Mouse (Mus musculus) erythroblast, embryonic 14.5 days (primary cell): ENCODE data around the gene 1110032A03Rik.

ENCODE experiments used
- GATA1 ChIP-seq: IDR thresholded peaks from 2 replicates; pipeline ENCODE4 v1.6.1; 2012; ENCODE audit warnings: low read length, inconsistent platforms, mixed read lengths
- TAL1 ChIP-seq: IDR thresholded peaks from 3 replicates; pipeline ENCODE4 v1.6.1; 2012; ENCODE audit warnings: low read length, inconsistent platforms, mixed read lengths

DNA sequence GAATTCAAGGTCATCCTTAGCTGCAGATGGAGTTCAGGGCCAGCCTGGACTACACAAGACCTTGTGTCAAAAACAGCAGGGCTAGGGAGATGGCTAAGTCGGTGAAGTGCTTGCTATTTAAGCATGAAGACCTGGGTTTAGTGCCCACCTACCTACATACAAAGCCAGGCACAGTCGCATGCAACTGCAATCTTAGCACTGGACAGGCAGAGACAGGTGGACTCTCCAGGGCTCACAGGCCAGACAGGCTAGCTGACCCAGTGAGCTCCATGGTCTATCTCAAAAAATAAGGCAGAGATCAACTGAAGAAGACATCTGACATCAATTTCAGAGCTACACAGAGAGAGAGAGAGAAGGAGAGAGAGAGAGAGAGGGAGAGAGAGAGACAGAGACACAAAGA lies 51.2 kb downstream of the 1110032A03Rik start:
- TF ChIP-seq GATA1: no peak
- TF ChIP-seq TAL1: no peak
